Mouse (Mus musculus) heart, embryonic 15.5 days (tissue): ENCODE data around the gene Mettl17. TPM values are rescaled to one million over a fixed set of nuclear protein-coding genes. Genes with fewer than 3 reads are reported as not detected.

Source experiments
- ATAC-seq: fragments of 200-750 bp; cut with Nextera tagmentation; replicated peaks from 2 replicates; pipeline ENCODE4 v1.8.0; 2017; ENCODE audit warnings: low read depth, moderate TSS enrichment; ENCODE audit not compliant: insufficient number of reproducible peaks, insufficient read depth, low FRiP score
- H3K27ac ChIP-seq: fragments of 300-500 bp; sonication (generic); 2 replicates; pipeline ENCODE4 v1.5.1; 2015; ENCODE audit warnings: mild to moderate bottlenecking, inconsistent platforms
- H3K27me3 ChIP-seq: fragments of 300-500 bp; sonication (generic); 2 replicates; pipeline ENCODE4 v1.6.1; 2015; ENCODE audit warnings: inconsistent platforms
- H3K36me3 ChIP-seq: fragments of 300-500 bp; sonication (generic); 2 replicates; pipeline ENCODE4 v1.6.1; 2015; ENCODE audit warnings: mild to moderate bottlenecking, inconsistent platforms
- H3K4me1 ChIP-seq: fragments of 300-500 bp; sonication (generic); replicated peaks from 2 replicates; pipeline ENCODE4 v1.6.1; 2015; ENCODE audit warnings: inconsistent platforms
- H3K4me2 ChIP-seq: fragments of 300-500 bp; sonication (generic); 2 replicates; pipeline ENCODE4 v1.6.1; 2015; ENCODE audit warnings: inconsistent platforms, mild to moderate bottlenecking, moderate library complexity
- H3K4me3 ChIP-seq: fragments of 300-500 bp; sonication (generic); 2 replicates; pipeline ENCODE4 v1.5.1; 2015; ENCODE audit warnings: mild to moderate bottlenecking, inconsistent platforms
- H3K9ac ChIP-seq: fragments of 300-500 bp; sonication (generic); 2 replicates; pipeline ENCODE4 v1.6.1; 2015; ENCODE audit warnings: mild to moderate bottlenecking, inconsistent platforms
- H3K9me3 ChIP-seq: fragments of 300-500 bp; sonication (generic); replicated peaks from 2 replicates; pipeline ENCODE4 v1.6.1; 2016; ENCODE audit warnings: inconsistent platforms
- WGBS: fragments of 180-500 bp; shearing (Covaris S2); methylation state at CpG from one replicate; pipeline ENCODE4 v1.1.7; 2015; ENCODE audit warnings: mixed read lengths; 5-methylcytosine and 5-hydroxymethylcytosine counted together
- microRNA-seq: library from miRNA; unstranded; fragments of <30 nt; microRNA quantifications from one replicate; pipeline ENCODE4, GENCODE M21; 2016
- polyA plus RNA-seq: library from polyadenylated mRNA; unstranded; fragments of >200 nt; fragmentation: Nextera tagmentation; extraction: Ambion mirVana; gene quantifications from 2 replicates; pipeline ENCODE4 v1.2.1, GENCODE M21; 2015

Mettl17 gene
- polyA plus RNA-seq, 1 experiment from 2014 or later: 39.4 TPM

GRCm38 (mm10) chr14:51932092-51933020 is 47.7 kb downstream of the Mettl17 start:
- ATAC-seq: no peak
- H3K4me2 ChIP-seq: no peak overlapping the region

GRCm38 (mm10) chr14:51939005-51939404 is 54.4 kb downstream of the Mettl17 start:
- H3K27me3 ChIP-seq: no peaks in the 10 kb centered on the region
- no peak overlapping the region for H3K9ac ChIP-seq
- no peak overlapping the region for H3K4me3 ChIP-seq
- H3K36me3 ChIP-seq: no peaks in the 10 kb centered on the region
- H3K9me3 ChIP-seq: peaks cover 3% of the 10 kb centered on the region; the same call in 1 of the 2 replicates
- no peak overlapping the region for H3K4me2 ChIP-seq
- WGBS: 83% methylated on average over 9 of the region's 9 CpGs
- no peak for ATAC-seq
- H3K4me1 ChIP-seq: 0 out of 2 replicates have a peak, but pooled peaks cover 3% of the 10 kb centered on the region
- no peak overlapping the region for H3K27ac ChIP-seq

More at GRCm38 (mm10) chr14:51932092-51933020, 47.7 kb downstream of the Mettl17 start:
- H3K27me3 ChIP-seq: no peaks in the 10 kb centered on the region
- H3K4me1 ChIP-seq: peaks cover 5% of the 10 kb centered on the region; the same call in 1 of the 2 replicates
- no peaks in the 10 kb centered on the region for H3K36me3 ChIP-seq
- H3K9ac ChIP-seq: no peak overlapping the region
- H3K27ac ChIP-seq: no peak overlapping the region
- WGBS: 58% methylated on average over 10 of the region's 10 CpGs
- no peak overlapping the region for H3K4me3 ChIP-seq
- peaks cover 3% of the 10 kb centered on the region; the same call in 1 of the 2 replicates for H3K9me3 ChIP-seq

DNA sequence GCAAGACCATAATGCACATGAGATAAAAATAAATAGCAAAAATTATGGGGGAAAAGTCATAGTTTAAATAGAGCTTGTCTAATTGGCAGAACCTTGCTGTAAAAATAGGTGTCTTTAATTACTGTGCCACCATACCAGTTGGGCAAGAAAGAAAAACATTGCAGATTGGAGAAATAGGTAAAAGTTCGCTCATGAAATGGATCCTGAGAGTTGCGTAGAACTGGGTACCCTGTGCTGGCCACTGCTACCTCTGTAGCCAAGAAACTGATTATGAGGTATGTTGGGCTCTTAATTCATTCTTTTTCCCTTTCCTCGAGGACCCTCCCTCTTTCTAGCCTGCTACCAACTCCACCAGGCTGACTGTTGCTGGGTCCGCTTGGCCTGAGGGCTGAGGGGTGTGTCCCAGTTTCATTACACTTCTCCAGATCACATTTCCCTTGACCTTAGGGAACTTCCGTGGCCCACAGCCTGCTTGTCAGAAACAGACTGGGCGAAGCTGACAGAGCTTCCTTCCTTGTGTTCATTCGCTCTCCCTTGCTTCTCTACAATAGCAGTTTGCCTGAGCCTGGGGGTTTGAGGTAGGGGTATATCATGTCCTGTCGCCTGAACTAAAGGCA is 56.4 kb downstream of the Mettl17 start:
- no peak for ATAC-seq
- 45% methylated on average over 8 of the region's 8 CpGs for WGBS
- Histone ChIP-seq H3K9me3 (no peaks in the 10 kb centered on the region), H3K4me1 (0 out of 2 replicates have a peak, but pooled peaks cover 3% of the 10 kb centered on the region), H3K27ac (no peak overlapping the region), H3K4me2 (no peak overlapping the region), H3K27me3 (no peaks in the 10 kb centered on the region), H3K9ac (no peak overlapping the region), H3K36me3 (no peaks in the 10 kb centered on the region), H3K4me3 (no peak overlapping the region)

GRCm38 (mm10) chr14:51941577-51941976 is 56.9 kb downstream of the Mettl17 start:
- Histone ChIP-seq H3K4me3 (no peak overlapping the region), H3K9me3 (no peaks in the 10 kb centered on the region), H3K27ac (no peak overlapping the region), H3K9ac (no peak overlapping the region), H3K27me3 (no peaks in the 10 kb centered on the region), H3K36me3 (no peaks in the 10 kb centered on the region), H3K4me2 (no peak overlapping the region), H3K4me1 (0 out of 2 replicates have a peak, but pooled peaks cover 3% of the 10 kb centered on the region)
- no peak for ATAC-seq
- WGBS: 76% methylated on average over 9 of the region's 9 CpGs

DNA sequence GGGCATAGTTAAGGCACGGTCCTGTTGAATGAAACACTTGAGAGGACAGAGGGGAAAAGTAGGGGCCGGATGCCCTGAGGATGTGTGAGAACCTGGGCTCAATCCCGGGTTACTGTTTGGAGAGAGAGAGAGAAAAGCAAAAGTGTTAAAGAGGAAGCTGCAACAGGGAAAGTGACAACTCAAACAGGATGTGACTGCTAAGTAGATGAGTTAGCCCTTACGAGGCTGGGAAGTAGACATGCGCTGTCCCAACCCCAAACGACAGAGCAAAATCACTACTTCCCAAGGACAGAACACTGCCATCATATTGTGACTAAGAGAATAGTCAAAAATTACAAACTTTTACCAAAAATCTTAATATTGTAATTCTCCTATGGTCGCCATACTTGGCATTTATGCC is 57.6 kb downstream of the Mettl17 start:
- no peak overlapping the region for H3K4me3 ChIP-seq
- no peak overlapping the region for H3K27ac ChIP-seq
- no peaks in the 10 kb centered on the region for H3K27me3 ChIP-seq
- H3K9me3 ChIP-seq: no peaks in the 10 kb centered on the region
- H3K9ac ChIP-seq: no peak overlapping the region
- H3K4me1 ChIP-seq: 0 out of 2 replicates have a peak, but pooled peaks cover 3% of the 10 kb centered on the region
- H3K4me2 ChIP-seq: no peak overlapping the region
- no peaks in the 10 kb centered on the region for H3K36me3 ChIP-seq
- 50% methylated on average over 7 of the region's 7 CpGs for WGBS
- ATAC-seq: no peak

Small RNAs within 50 kb of the gene (microRNA-seq; reads per million reads assigned to microRNA genes)
- gene Gm27375: not detected

Other genes with a start within 250 kb of the Mettl17 start
- gene Gm4181, start 249.2 kb upstream of the Mettl17 start, polyA plus RNA-seq: not detected in 2 replicates
- not detected in 2 replicates for gene Gm17079, start 189.4 kb upstream of the Mettl17 start, polyA plus RNA-seq
- gene Gm5800, start 167.7 kb upstream of the Mettl17 start, polyA plus RNA-seq: not detected in 2 replicates
- not detected in 2 replicates for gene Ang4, start 111.3 kb upstream of the Mettl17 start, polyA plus RNA-seq
- gene AY358078, start 84.8 kb upstream of the Mettl17 start, polyA plus RNA-seq: not detected in 2 replicates
- not detected in 2 replicates for gene Ear6, start 31.1 kb upstream of the Mettl17 start, polyA plus RNA-seq
- 0.29 and 0.34 TPM in 2 replicates for gene Slc39a2, start 8.0 kb downstream of the Mettl17 start, polyA plus RNA-seq
- 330 and 367 TPM in 2 replicates for gene Ndrg2, start 29.3 kb downstream of the Mettl17 start, polyA plus RNA-seq
- not detected in 2 replicates for gene Tppp2, start 33.6 kb downstream of the Mettl17 start, polyA plus RNA-seq
- not detected in 2 replicates for gene Rnase13, start 37.9 kb downstream of the Mettl17 start, polyA plus RNA-seq
- 51.8 and 69.2 TPM in 2 replicates for gene Arhgef40, start 99.9 kb downstream of the Mettl17 start, polyA plus RNA-seq
- gene Tmem253, start 130.8 kb downstream of the Mettl17 start, polyA plus RNA-seq: 0.60 and 0.68 TPM in 2 replicates
- 18.1 and 23.6 TPM in 2 replicates for gene Zfp219, start 135.9 kb downstream of the Mettl17 start, polyA plus RNA-seq
- not detected in 2 replicates for gene Olfr221, start 157.6 kb downstream of the Mettl17 start, polyA plus RNA-seq
- 326 and 346 TPM in 2 replicates for gene Hnrnpc, start 219.2 kb downstream of the Mettl17 start, polyA plus RNA-seq
- gene Rpgrip1, start 225.9 kb downstream of the Mettl17 start, polyA plus RNA-seq: 27.8 and 32.6 TPM in 2 replicates